12 mouse cellular contexts compared by ENCODE assay signal in genomic region chr11:114654552-114654951, GRCm38 (mm10). TPM values are rescaled to one million over a fixed set of nuclear protein-coding genes. Genes with fewer than 3 reads are reported as not detected.
DNase-seq lines count a peak whose midpoint lies in the region; ATAC-seq lines count a peak whose summit lies in the region.
"Had no signal": no experiment of that assay in that cellular context is flagged by ENCODE, and none has a peak within 500 bp of the region (broad histone marks: within the 10 kb centered on the region; RNA-seq: fewer than 3 reads in every experiment).

No protein-coding gene starts in this region.

- peaks cover 5% of the 10 kb centered on the region for H3K27me3 ChIP-seq in megakaryocyte, embryonic 14.5 days (replicated peaks)
- peaks cover 4% of the 10 kb centered on the region; the same call in 1 of the 2 replicates for H3K27me3 ChIP-seq in intestine, embryonic 16.5 days (replicated peaks; ENCODE audit: control insufficient read depth, insufficient read depth, low read length)

- no peak overlapping the region for H3K4me2 ChIP-seq in intestine, embryonic 16.5 days (ENCODE audit: low read depth, low read length)
- H3K4me2 ChIP-seq: embryonic facial prominence, embryonic 13.5 days; forebrain, embryonic 12.5 days had no signal

- no peak overlapping the region for H3K27ac ChIP-seq in intestine, embryonic 16.5 days (ENCODE audit: low read length)
- H3K27ac ChIP-seq: embryonic facial prominence, embryonic 13.5 days; forebrain, embryonic 12.5 days; macrophage had no signal

- peaks cover 66% of the 10 kb centered on the region for H3K4me1 ChIP-seq in megakaryocyte, embryonic 14.5 days
- no peaks in the 10 kb centered on the region for H3K4me1 ChIP-seq in intestine, embryonic 16.5 days (ENCODE audit: control insufficient read depth, insufficient read depth, low read length)
- H3K4me1 ChIP-seq: embryonic facial prominence, embryonic 13.5 days had no signal

- H3K36me3 ChIP-seq in megakaryocyte, embryonic 14.5 days (replicated peaks; ENCODE audit: low read length): no peaks in the 10 kb centered on the region
- no peaks in the 10 kb centered on the region for H3K36me3 ChIP-seq in intestine, embryonic 16.5 days (ENCODE audit: control insufficient read depth, insufficient read depth, low read length)
- H3K36me3 ChIP-seq: embryonic facial prominence, embryonic 13.5 days; forebrain, embryonic 12.5 days had no signal

- 56% methylated on average over 5 of the region's 5 CpGs for WGBS in intestine, embryonic 16.5 days

- no peak for ATAC-seq in megakaryocyte, adult 5-6 weeks (ENCODE audit: poor library complexity, severe bottlenecking)
- ATAC-seq in intestine, embryonic 16.5 days: no peak

- H3K9me3 ChIP-seq in megakaryocyte, embryonic 14.5 days: peaks cover 6% of the 10 kb centered on the region; the same call in 1 of the 2 replicates
- H3K9me3 ChIP-seq in intestine, embryonic 16.5 days (ENCODE audit: control insufficient read depth, low read length): no peaks in the 10 kb centered on the region
- H3K9me3 ChIP-seq: embryonic facial prominence, embryonic 13.5 days; forebrain, embryonic 12.5 days had no signal

- peak overlapping the region; percentile 76 for H3K4me3 ChIP-seq in megakaryocyte, embryonic 14.5 days (replicated peaks)
- H3K4me3 ChIP-seq in intestine, embryonic 16.5 days (ENCODE audit: low read length): no peak overlapping the region
- H3K4me3 ChIP-seq: embryonic facial prominence, embryonic 13.5 days; forebrain, embryonic 12.5 days had no signal

- no peak overlapping the region for H3K9ac ChIP-seq in intestine, embryonic 16.5 days (ENCODE audit: low read depth, low read length)
- H3K9ac ChIP-seq: embryonic facial prominence, embryonic 13.5 days; forebrain, embryonic 12.5 days had no signal

- peak; percentile 76 for DNase-seq in gastrocnemius, adult 18-20 months (ENCODE audit: low spot score)
- DNase-seq in gastrocnemius, postnatal 10 days: no peak
- peak; percentile 59 for DNase-seq in brain, adult 2 months (ENCODE audit: low read depth, low spot score)
- DNase-seq in skeletal muscle tissue, adult 2 months (ENCODE audit: low read depth, low spot score): peak; percentile 86
- no peak for DNase-seq in Muller cell, postnatal 12 days (ENCODE audit: inconsistent ontology term)
- DNase-seq: cerebellum, adult 9-10 months had no signal

RNA-seq across cellular contexts. Expression of gene Rpl38, which starts 13.8 kb away (rescaled TPM):
- total RNA-seq in gastrocnemius, adult 18-20 months (2021): 100 to 1,000 TPM; 619 to 713 TPM
- 1,000 to 10,000 TPM in 1 of 2 experiments, 100 to 1,000 TPM in 1; 978 to 1,057 TPM for total RNA-seq in gastrocnemius, postnatal 10 days (2021)
- 64.8 and 417 TPM in 2 replicates for polyA plus RNA-seq in megakaryocyte, embryonic 14.5 days (2012; ENCODE audit: insufficient read depth, low replicate concordance)
- total RNA-seq in megakaryocyte, adult 5-6 weeks (2015): 716 and 867 TPM in 2 replicates
- total RNA-seq in megakaryocyte, adult 5-6 weeks (2017): 2,870 and 3,242 TPM in 2 replicates
- polyA plus RNA-seq in intestine, embryonic 16.5 days (2015; fragmentation: Nextera tagmentation; extraction: Ambion mirVana): 894 and 926 TPM in 2 replicates

RNA-seq across cellular contexts. Expression of gene Ttyh2, which starts 20.7 kb away (rescaled TPM):
- 10 to 100 TPM; 15.6 to 16.7 TPM for total RNA-seq in gastrocnemius, adult 18-20 months (2021)
- 10 to 100 TPM; 74.5 to 75.9 TPM for total RNA-seq in gastrocnemius, postnatal 10 days (2021)
- 2.7 and 5.8 TPM in 2 replicates for polyA plus RNA-seq in megakaryocyte, embryonic 14.5 days (2012; ENCODE audit: insufficient read depth, low replicate concordance)
- total RNA-seq in megakaryocyte, adult 5-6 weeks (2015): 0.27 and 0.40 TPM in 2 replicates
- 0.73 and 0.88 TPM in 2 replicates for total RNA-seq in megakaryocyte, adult 5-6 weeks (2017)
- polyA plus RNA-seq in intestine, embryonic 16.5 days (2015; fragmentation: Nextera tagmentation; extraction: Ambion mirVana): 39.1 and 48.3 TPM in 2 replicates

Comparison
In these comparisons a context has a peak if more than half of its experiments do, and no peak if none do; other contexts are left out.
1. DNase-seq: peak in gastrocnemius, adult 18-20 months (single experiment), brain, adult 2 months (single experiment) and skeletal muscle tissue, adult 2 months (single experiment); none in gastrocnemius, postnatal 10 days (single experiment) and Muller cell, postnatal 12 days (single experiment).
2. RNA of gene Ttyh2, which starts 20.7 kb away (total RNA-seq): 74.5 to 75.9 TPM in gastrocnemius, postnatal 10 days and 15.6 to 16.7 TPM in gastrocnemius, adult 18-20 months; 0.27 to 0.88 TPM in megakaryocyte, adult 5-6 weeks; every median in the first group is over 4 times any median in the second.